Mouse (Mus musculus) hindbrain, embryonic 11.5 days (tissue): ENCODE measurements around the gene Sem1. TPM values are rescaled to one million over a fixed set of nuclear protein-coding genes. Genes with fewer than 3 reads are reported as not detected.
"Not testable (repeated sequence)": the region's sequence is repeated elsewhere in the genome, so short reads cannot be mapped to it uniquely, and the experiment has no call there.

ENCODE experiments used
- ATAC-seq: fragments of 200-750 bp; cut with Nextera tagmentation; 2 replicates; pipeline ENCODE4 v1.8.0; 2017; ENCODE audit warnings: mild to moderate bottlenecking, moderate TSS enrichment, moderate library complexity; ENCODE audit not compliant: low FRiP score
- DNase-seq: peaks from one replicate; pipeline ENCODE4 v3.0.0-alpha.2; 2015; ENCODE audit warnings: low spot score
- H3K27ac ChIP-seq: fragments of 300-500 bp; sonication (generic); 2 replicates; pipeline ENCODE4 v1.5.1; 2014; ENCODE audit warnings: mild to moderate bottlenecking, low read depth, low read length
- H3K27me3 ChIP-seq: fragments of 300-500 bp; sonication (generic); 2 replicates; pipeline ENCODE4 v1.6.1; 2014; ENCODE audit warnings: mild to moderate bottlenecking, low read length, moderate library complexity, mixed read lengths; ENCODE audit not compliant: control insufficient read depth, insufficient read depth
- H3K36me3 ChIP-seq: fragments of 300-500 bp; sonication (generic); 2 replicates; pipeline ENCODE4 v1.6.1; 2014; ENCODE audit warnings: mild to moderate bottlenecking, low read length, moderate library complexity, mixed read lengths; ENCODE audit not compliant: control insufficient read depth, insufficient read depth
- H3K4me1 ChIP-seq: fragments of 300-500 bp; sonication (generic); replicated peaks from 2 replicates; pipeline ENCODE4 v1.6.1; 2014; ENCODE audit warnings: low read length, mixed read lengths; ENCODE audit not compliant: control insufficient read depth, insufficient read depth
- H3K4me2 ChIP-seq: fragments of 300-500 bp; sonication (generic); replicated peaks from 2 replicates; pipeline ENCODE4 v1.6.1; 2014; ENCODE audit warnings: mild to moderate bottlenecking, low read depth, low read length
- H3K4me3 ChIP-seq: fragments of 300-500 bp; sonication (generic); 2 replicates; pipeline ENCODE4 v1.5.1; 2014; ENCODE audit warnings: low read depth, low read length
- H3K9ac ChIP-seq: fragments of 300-500 bp; sonication (generic); 2 replicates; pipeline ENCODE4 v1.6.1; 2014; ENCODE audit warnings: low read depth, low read length
- H3K9me3 ChIP-seq: fragments of 300-500 bp; sonication (generic); 2 replicates; pipeline ENCODE4 v1.6.1; 2016; ENCODE audit warnings: low read length; ENCODE audit not compliant: control insufficient read depth
- WGBS: fragments of 180-500 bp; shearing (Covaris S2); extraction: QIAGEN DNeasy Blood & Tissue Kit; methylation state at CpG from one replicate; pipeline ENCODE4 v1.1.7; 2014; 5-methylcytosine and 5-hydroxymethylcytosine counted together
- polyA plus RNA-seq: library from polyadenylated mRNA; unstranded; fragments of >200 nt; fragmentation: Nextera tagmentation; extraction: Ambion mirVana; gene quantifications from 2 replicates; pipeline ENCODE4 v1.2.1, GENCODE M21; 2014

Sem1 gene
- polyA plus RNA-seq, 1 experiment from 2014 or later = 242 TPM

GRCm38 (mm10) chr6:6542133-6542532, 36.3 kb downstream of the Sem1 start:
- H3K4me1 ChIP-seq = no peaks in the 10 kb centered on the region
- H3K4me2 ChIP-seq = no peak overlapping the region
- no peaks in the 10 kb centered on the region for H3K9me3 ChIP-seq
- H3K27me3 ChIP-seq = peaks cover 2% of the 10 kb centered on the region
- no peak overlapping the region for H3K9ac ChIP-seq
- no peaks in the 10 kb centered on the region for H3K36me3 ChIP-seq
- no peak overlapping the region for H3K27ac ChIP-seq
- DNase-seq = no peak
- no peak for ATAC-seq
- no peak overlapping the region for H3K4me3 ChIP-seq

- Histone ChIP-seq H3K4me3 (no peak overlapping the region), H3K27ac (no peak overlapping the region), H3K27me3 (peaks cover 2% of the 10 kb centered on the region), H3K4me2 (no peak overlapping the region), H3K36me3 (no peaks in the 10 kb centered on the region), H3K9me3 (no peaks in the 10 kb centered on the region), H3K9ac (no peak overlapping the region), H3K4me1 (no peaks in the 10 kb centered on the region)
- 37% methylated on average over 5 of the region's 5 CpGs for WGBS
- DNase-seq (peak; percentile 12), ATAC-seq (0 out of 2 replicates have a peak, but pooled peaks have one; percentile 38)
These were observed 41.5 kb downstream of the Sem1 start for GRCm38 (mm10) chr6:6536781-6537466.

DNA sequence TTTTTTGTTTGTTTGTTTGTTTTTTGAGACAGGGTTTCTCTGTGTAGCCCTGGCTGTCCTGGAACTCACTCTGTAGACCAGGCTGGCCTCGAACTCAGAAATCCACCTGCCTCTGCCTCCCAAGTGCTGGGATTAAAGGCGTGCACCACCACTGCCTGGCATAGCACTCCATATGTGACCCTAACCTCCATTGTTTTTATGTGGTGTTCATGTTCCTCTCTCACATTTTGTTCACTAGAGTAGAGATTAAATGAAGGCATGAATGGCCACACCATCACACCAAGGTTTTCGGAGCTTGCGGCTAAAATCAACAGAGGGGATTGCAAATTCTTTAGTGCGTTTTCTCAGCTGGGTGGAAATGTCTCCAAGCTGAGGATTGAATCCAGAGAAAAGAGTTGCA, 42.1 kb downstream of the Sem1 start:
- H3K27ac ChIP-seq, DNase-seq, H3K4me1 ChIP-seq, H3K4me2 ChIP-seq, H3K9me3 ChIP-seq, H3K27me3 ChIP-seq, H3K9ac ChIP-seq, H3K36me3 ChIP-seq, H3K4me3 ChIP-seq, ATAC-seq: not testable (repeated sequence)
- 66% methylated on average over 5 of the region's 5 CpGs for WGBS
